Mouse (Mus musculus) CD8-positive naive resting alpha-beta T cell, adult 2 months (primary cell): ENCODE results near the gene Dlx5.

Source experiments
- DNase-seq, 2 experiments: peaks; one replicate each; pipeline ENCODE4 v3.0.0; 2022; ENCODE audit warnings: low read depth in 2 of 2, low spot score in 2 of 2

The Dlx5 gene

GRCm38 (mm10) chr6:6859950-6860410 lies 21.9 kb downstream of the Dlx5 start:
- DNase-seq, result no peak

GRCm38 (mm10) chr6:6859111-6859949 lies 22.6 kb downstream of the Dlx5 start:
- DNase-seq, result no peak

DNA sequence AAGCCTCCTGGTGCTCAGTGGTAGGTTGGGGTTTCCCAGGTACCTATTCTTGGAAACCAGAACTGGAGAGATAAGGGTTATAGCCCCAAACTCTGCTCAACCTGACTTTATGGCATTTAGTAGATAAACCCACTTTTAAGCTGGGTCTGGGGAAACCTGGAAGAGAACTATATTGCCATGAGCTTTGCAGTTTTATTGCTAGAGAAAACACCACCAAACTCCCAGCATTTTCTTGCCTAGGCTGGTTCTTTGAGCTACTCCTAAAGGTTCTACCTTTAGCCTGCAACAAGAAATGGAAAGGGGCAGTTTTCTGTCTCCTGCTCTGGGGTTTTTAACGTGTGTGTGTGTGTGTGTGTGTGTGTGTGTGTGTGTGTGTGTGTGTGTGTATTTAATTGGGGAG lies 23.3 kb downstream of the Dlx5 start:
- DNase-seq, result no peak

DNA sequence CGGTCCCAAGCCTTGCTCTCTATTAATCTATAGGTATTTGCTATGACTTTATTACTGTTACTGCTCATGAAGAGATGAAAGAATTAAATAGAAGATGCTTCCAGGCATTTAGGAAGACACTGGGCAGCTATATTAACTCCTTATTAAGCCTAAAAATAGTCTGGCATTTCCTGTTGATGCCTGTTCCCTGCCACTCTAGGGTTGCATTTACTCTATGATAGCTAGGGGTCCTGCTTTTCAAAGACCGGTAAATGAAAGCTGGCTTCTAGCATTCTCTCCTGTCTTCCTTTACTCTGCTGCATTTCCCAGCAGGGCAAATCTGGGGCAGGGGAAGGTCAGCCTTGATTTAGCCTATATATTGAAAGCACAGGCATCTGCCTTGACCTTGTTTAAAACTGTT lies 24.1 kb downstream of the Dlx5 start:
- DNase-seq, result no peak

- DNase-seq, result no peak
Measured at GRCm38 (mm10) chr6:6856881-6857280, 25.0 kb downstream of the Dlx5 start.

DNA sequence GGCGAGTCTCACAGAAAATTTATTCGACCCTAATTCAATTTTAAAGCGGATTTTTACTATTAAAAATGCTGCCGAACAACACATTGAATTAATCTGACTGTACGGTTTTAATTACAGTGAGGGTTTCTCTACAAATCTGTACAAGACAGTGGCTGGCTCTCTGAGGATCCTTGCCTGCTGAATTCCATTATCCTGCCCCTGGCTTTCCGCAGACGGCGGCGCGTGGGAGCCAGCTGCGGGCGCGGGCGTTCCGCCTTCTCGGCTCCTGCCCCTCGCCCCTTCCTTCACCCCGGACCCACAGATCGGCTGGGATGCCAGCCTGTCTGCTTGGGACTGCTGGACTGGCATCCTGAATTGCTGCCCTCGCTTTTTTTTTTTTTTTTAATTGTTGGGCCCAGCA lies 25.6 kb downstream of the Dlx5 start:
- DNase-seq, result no peak

DNA sequence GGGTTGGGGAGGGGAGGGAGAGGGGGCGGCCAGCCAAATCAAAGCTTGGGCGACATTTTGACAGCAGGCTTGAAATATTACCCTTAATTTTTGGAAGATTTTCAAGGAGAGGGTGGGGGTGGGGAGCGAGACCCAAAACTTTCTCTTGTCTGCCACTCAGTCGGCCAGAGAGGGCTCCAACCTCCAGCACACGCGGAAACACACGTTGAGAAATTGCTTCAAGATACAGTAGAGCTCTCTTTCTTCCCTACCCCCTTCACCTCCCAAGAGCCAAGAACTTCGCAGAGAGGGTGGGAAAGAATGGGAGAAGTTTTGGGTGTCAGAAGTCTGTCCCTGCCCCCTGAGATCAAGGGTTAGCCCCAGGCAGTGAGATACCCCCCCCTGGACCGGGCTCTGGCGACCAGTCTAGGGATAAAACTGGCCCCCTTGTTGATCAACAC lies 26.1 kb downstream of the Dlx5 start:
- no peak for DNase-seq

DNA sequence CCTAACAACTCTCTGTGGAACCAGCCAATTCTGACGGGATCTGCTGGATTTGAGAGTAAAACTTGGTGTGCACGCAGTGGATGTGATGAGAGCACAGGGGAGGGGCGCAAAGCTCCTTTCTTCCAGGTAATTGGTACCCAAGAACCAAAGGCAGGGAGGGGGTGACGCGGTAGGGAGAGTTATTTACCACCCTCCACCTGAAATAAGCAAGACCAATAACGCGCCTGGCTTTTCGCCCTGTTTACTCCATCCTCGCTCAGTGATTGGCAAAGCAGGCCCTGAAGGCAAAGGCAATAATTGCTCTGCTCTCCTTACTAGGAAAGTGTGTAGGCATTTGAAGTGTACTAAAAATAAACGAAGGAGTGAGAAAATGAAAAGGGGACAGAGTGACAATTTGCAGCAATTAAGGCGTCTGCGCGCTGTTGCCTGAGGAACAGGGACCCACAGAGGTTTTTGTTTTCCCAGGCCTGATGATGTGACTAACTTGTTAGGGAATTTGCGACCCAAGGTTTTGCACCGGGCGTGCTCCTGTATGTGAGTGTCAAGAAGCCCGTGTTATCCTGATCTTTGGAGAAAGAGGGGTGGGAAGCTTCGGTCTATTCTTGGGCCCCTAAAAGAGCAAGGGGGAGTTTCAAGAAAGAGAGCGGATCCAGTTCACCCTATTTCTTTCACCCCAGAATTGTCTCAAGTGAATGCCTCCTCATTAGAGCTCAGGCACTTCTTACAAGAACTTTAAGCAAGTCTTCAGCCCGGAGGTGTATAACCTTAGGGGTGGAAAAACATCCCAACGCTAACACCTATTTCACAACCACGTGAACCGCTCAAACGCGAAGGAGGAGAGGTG lies 26.8 kb downstream of the Dlx5 start:
- no peak for DNase-seq

GRCm38 (mm10) chr6:6854176-6854575 lies 27.7 kb downstream of the Dlx5 start:
- no peak for DNase-seq

- no peak for DNase-seq
Measured at GRCm38 (mm10) chr6:6852944-6853343, 28.9 kb downstream of the Dlx5 start.

GRCm38 (mm10) chr6:6851166-6851565 lies 30.7 kb downstream of the Dlx5 start:
- DNase-seq, result no peak

- DNase-seq, result no peak
Measured at GRCm38 (mm10) chr6:6850324-6851060, 31.4 kb downstream of the Dlx5 start.

- no peak for DNase-seq
Measured at GRCm38 (mm10) chr6:6849744-6850143, 32.1 kb downstream of the Dlx5 start.

GRCm38 (mm10) chr6:6848541-6848940 lies 33.3 kb downstream of the Dlx5 start:
- no peak for DNase-seq

- DNase-seq, result no peak
Measured at GRCm38 (mm10) chr6:6833301-6833700, 48.6 kb downstream of the Dlx5 start.

DNA sequence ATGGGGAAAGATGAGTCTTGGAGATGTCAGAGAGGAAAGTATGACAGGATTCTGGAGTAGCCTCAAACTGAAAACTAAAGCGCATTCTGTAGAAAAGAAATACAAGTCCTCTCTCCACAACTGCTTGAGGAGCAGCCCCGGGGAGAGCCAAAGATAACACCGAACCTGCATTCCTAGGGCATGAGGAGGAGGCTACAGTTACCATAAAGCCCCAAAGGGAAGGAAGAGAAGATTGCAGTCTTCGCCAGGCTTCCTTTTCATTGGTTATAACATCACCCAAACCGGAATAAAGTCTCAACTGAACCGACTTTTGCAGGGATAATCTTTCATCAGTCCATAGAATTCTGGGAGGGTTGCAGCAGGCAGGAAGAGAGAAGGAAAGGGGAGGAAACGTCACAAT lies 51.4 kb downstream of the Dlx5 start:
- DNase-seq, result no peak
